Mouse (Mus musculus): ENCODE measurements at regions not wholly inside any gene's neighbourhood (a gene's known extent, or its start where the extent isn't known, plus 50 kb on each side); places are given as distances from the start of the nearest gene placed in this dataset.

DNA sequence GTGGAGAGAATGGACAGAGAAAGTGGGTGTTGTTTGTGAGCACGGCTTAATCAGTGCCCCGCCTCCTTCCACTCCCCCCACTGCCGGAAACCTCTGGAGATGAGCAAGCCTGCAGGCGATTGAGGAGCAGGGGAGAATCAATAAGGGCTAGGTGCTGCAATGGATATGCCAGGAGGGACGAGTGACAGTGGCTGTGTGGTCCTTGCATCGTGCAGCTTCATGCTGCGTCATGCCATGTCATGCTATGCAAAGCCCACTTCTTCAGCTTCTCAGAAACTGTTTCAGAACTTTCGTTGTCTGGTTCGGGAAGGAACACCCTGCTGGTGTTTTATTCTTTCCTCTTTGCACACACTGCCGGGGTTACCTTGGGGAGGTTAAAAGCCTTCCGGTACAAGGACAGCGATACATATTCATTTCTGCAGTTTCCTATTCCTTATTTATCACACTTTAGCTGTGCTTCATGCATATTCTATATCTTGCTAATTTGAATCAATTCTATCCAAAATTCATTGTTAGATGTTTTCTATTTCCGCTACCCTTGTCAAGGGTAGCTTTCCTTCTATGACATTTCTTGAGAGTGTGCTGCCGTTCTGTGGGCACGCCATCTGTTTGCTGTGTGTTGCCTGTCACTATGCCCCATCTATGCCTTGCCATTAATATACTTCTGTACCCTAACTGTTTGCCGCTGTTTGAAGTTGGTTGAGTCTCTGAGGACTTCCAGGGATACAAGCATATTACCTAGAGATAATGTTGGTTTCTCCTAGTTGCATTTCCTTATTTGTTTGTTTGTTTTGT lies 202.8 kb upstream of the Stt3b start:
- CTCF ChIA-PET = interaction anchor here in 1 of 4 experiments (0.6 kb wide), 1 partner anchor 192 kb away, joined by 3 read pairs; no protein-coding TSS in a partner anchor
- POLR2A ChIA-PET = interaction anchor here in 1 of 4 experiments (0.8 kb wide), 1 partner anchor 33 kb away, joined by 3 read pairs; no protein-coding TSS in a partner anchor

DNA sequence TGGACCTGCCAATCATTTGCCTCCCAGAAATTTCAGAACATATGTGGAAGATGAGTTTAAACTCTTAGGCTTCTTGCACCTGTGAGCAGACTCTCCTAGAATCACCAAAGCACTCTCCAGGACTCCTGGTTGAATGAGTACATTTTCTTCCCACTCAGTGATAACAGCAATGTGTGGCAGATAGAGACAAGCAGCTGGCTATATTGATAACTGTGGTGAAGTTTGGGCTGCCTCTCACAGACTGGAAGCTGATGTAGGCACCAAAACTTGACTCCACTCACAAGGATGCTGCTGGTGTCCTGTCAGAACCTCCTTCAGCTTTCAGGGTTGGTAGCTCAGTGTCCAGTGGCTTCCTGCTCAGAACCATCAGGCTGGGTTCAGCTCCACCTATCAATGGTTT lies 207.7 kb upstream of the Stt3b start:
- ChIA-PET POLR2A (no interaction called here), CTCF (interaction anchor here in 1 of 4 experiments (0.6 kb wide), 1 partner anchor 153 kb away, joined by 7 read pairs; no protein-coding TSS in a partner anchor)

DNA sequence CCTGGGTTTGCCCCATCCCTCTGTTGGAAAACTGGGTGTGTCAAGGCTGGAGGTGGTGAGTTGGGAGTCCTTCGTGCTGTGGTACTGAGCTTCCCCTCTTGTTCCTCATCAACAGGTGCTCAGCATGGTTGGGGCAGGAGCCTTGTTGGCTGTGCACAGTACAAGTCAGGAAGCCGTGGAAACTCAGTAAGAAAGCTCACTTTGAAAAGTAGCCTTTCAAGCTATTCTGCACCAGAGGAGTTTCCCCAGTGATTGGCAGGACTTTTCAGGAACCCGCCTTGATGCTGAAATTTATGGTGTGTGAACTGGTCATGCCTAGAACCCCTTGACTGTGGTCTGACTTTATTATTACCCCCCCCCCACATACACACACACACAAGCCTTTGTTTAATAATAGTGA lies 213.9 kb upstream of the Stt3b start:
- POLR2A ChIA-PET = interaction anchor here in 2 of 4 experiments (0.7 to 1.2 kb wide), 4 partner anchors 12 to 730 kb away, joined by 3 to 4 read pairs (median 3); no protein-coding TSS in a partner anchor

DNA sequence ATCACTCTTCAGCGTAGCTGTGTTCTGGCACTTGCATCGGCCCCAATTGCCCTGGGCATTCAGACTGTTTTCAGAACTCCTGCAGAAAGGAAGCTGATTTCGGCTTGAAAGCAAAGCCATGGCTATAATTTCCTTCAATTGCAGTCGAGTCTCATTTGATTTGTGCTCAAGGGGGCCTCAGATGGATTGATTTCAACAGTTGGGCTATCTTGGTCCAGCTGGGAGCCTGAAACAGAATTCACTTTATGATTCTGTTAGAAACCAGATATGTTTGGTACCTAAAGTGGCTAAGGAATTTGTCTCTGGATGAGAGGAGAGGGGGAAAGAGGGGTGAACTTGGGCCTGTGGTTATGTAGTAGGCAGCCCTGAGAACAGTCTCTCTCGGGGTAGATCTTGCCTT lies 214.4 kb upstream of the Stt3b start:
- CTCF ChIA-PET = interaction anchor here in 2 of 4 experiments (0.5 to 0.6 kb wide), 2 partner anchors 197 to 332 kb away, joined by 3 read pairs; no protein-coding TSS in a partner anchor
- POLR2A ChIA-PET = interaction anchor here in 2 of 4 experiments (0.7 to 1.2 kb wide), 3 partner anchors 11 to 731 kb away, joined by 3 to 4 read pairs (median 3); no protein-coding TSS in a partner anchor

More for the DNA sequence above, 213.9 kb upstream of the Stt3b start:
- CTCF ChIA-PET = interaction anchor here in 1 of 4 experiments (0.6 kb wide), 1 partner anchor 197 kb away, joined by 3 read pairs; no protein-coding TSS in a partner anchor

DNA sequence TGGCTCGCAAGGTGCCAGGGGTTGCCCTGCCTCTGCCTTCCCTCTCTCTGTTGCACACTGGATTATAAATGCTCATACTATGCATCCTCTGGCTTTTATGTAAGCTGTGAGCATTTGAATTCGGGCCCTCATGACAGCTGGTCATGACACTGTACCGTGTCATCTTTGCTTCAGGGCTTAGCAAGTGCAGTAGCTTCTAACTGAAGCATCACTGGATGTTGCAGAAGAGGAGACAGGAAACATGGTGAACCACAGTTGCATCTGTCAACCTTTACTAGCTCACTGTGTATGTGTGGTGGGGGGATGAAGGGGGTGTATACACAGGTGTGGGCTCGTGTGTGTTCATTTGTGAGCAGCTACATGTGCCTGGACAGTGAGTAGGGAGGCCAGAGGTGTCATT lies 216.1 kb upstream of the Stt3b start:
- CTCF ChIA-PET = no interaction called here
- POLR2A ChIA-PET = no interaction called here

DNA sequence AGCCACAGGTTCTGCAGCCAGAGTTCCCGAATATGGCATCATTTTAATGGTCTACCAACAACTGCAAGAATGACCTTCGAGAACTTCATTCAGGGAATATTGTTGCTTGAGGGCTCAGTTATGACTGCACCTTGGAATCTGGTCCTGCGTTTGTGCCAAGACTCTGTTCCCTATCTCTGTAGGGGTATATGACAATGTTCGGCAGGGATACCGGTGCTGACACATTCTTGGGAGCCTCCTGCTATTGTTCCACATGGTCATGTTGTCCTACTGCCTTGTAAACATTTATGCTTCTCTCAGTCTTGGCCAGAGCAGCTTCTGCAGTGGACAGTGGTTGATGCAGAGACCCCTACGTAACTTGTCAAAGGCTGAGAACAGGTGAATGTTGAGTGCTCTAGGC lies 216.8 kb upstream of the Stt3b start:
- CTCF ChIA-PET = no interaction called here
- POLR2A ChIA-PET = interaction anchor here in 1 of 4 experiments (1.2 kb wide), 1 partner anchor 19 kb away, joined by 3 read pairs; no protein-coding TSS in a partner anchor

DNA sequence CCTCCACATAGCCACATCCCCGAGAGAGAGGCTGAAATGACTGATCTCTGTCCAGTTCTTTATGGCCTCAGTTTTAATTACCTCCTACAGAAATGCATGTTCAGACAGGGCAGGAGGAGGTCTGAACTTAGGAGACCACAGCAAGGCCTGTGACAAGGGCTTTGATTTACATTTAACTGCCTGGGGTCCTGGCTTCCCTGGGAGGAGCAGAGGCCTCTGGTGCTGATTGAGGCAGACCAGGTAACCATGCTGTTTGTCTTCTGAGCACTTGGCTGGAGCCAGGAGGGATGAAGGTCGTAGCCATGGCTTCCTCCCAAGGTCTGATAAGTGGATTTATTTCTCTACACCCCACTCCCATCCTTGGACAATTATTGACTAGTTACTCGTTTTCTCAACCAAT lies 224.0 kb upstream of the Stt3b start:
- POLR2A ChIA-PET = no interaction called here

DNA sequence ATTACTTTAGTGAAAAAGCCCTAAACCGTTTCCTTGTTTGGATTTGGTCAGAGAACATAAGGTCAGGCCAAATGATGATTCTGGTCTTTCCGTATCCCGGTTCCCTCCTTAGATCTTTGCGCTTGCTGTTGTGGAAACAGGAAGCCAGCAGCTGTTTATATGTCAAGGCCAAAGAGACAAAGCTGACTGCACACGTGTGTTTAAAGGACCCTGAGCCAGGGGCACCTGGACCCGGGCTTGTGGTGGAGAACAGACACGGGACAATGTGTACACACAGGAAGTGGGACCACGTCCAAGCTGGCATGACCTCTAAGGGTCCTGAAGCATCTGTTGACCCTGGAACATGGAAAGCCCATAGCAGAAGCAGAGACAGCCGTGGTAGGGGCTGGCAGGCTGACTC lies 233.4 kb upstream of the Stt3b start:
- CTCF ChIA-PET = no interaction called here
- POLR2A ChIA-PET = no interaction called here

More for the DNA sequence above, 224.0 kb upstream of the Stt3b start:
- CTCF ChIA-PET = interaction anchor here in 2 of 4 experiments (0.6 kb wide), 2 partner anchors 50 to 241 kb away, joined by 3 to 12 read pairs; no protein-coding TSS in a partner anchor

DNA sequence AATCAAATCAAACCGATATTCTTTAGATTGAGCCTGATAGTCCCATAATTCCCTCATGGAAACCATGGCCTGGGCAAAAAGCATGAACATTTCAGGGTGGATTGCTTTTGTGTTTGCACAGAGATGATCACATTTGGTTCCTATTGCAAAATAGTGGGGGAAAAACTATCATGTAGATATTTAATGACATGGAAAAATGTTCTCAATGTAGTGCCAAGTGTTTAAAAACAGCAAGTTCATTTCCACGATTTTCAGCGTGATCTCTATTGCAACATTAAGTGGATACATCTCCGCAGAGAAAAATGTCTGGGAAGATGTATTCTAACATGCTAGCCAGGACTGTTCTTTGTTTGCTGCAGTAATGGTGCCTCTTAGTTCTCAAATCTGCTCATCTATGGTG lies 235.0 kb upstream of the Stt3b start:
- POLR2A ChIA-PET = interaction anchor here in 2 of 4 experiments (1.0 to 1.4 kb wide), 2 partner anchors 9 to 13 kb away, joined by 3 to 9 read pairs; no protein-coding TSS in a partner anchor
- CTCF ChIA-PET = interaction anchor here in 1 of 4 experiments (1.0 to 1.8 kb wide), 2 partner anchors 13 to 32 kb away, joined by 3 to 5 read pairs; no protein-coding TSS in a partner anchor

DNA sequence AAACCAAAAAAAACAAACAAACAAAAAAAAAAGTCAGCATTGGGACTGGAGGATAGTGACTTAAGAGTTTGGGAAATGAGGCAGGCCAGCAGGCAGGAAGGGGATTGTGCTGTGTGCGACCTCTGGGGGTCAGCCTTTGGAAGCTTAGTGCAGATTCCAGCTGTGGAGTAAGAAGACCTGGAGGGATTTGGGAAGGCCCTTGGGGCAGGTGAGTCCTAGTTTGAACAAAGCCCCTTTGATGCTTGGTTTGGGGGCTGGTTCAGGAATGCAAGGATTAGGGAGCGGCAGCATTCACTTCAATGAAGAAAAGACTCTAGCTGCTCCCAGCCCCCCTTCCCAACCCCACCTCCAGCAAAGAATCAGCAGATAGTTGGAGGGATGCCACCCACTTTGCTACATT lies 235.6 kb upstream of the Stt3b start:
- POLR2A ChIA-PET = interaction anchor here in 3 of 4 experiments (0.6 to 3.5 kb wide), 10 partner anchors 9 to 235 kb away, joined by 3 to 21 read pairs (median 3); no protein-coding TSS in a partner anchor
- CTCF ChIA-PET = interaction anchor here (0.6 to 1.8 kb wide), 7 partner anchors 12 to 836 kb away, joined by 3 to 5 read pairs (median 3); no protein-coding TSS in a partner anchor

DNA sequence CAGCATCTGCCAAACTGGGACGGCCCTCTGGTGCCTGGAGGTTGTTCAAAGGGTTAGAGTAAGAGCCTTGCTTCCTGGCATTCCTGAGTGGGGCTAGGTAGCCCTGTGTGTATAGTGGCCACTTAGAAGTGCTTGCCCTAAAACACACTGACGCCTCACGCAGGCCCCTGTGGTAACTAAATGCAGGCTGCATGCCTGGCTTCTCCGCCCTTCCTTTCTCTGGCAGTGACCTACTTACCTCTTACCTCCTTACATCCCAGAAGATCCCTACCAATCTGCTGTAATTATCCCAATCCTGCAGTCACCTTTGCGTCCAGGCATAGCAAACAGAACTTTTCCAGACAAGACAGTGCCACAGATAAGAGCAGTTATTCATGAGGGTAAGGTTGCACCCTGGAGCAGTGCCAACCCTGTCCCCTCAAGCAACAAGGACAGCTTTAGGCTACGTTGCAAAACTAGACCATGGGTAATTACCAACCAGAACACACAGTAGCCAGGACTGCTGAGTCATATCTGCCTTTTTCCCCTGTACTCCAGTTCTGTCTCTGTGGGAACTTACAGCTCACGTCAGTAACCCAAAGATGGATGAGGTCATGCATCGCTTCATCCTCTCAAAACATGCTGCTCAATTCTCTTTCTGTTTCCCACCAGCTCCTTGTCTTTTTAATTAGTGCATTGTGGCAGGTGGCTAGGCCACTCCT lies 237.6 kb upstream of the Stt3b start:
- POLR2A ChIA-PET = interaction anchor here in 2 of 4 experiments (0.8 to 3.5 kb wide), 8 partner anchors 10 to 22 kb away, joined by 3 to 21 read pairs (median 4); no protein-coding TSS in a partner anchor
- CTCF ChIA-PET = interaction anchor here in 3 of 4 experiments (0.5 to 1.1 kb wide), 3 partner anchors 30 to 459 kb away, joined by 3 to 4 read pairs (median 3); no protein-coding TSS in a partner anchor

DNA sequence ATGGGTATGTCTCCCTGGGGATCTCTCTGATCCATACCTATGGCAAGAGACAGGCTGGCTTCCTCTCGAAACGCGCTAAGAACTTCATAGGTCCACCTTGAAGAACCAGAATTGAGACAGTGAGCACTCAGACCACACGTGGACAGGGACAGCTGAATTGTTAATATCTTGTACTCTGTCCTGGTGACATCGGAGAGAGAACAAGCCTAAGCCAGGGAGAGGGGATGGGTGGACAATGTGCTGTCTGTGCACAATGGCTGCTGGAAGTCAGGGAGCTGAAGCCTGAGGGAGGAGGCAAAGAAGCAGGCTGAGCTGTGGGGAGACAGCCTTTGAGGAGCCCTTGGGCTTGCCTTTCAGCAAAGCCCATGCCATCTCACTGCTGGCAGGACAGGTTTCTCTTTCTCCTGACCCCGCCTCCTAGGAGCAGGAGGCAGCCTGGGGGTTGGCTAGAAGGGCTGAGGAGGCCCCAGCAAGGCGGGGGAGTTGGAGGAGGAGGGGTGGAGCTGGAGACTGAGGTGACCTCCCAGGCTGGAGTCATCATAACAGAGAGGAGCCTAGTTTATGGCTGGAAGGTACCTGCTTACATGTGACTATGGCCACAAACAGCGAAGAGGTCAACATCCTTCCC lies 238.6 kb upstream of the Stt3b start:
- ChIA-PET CTCF (interaction anchor here in 1 of 4 experiments (1.1 kb wide), 1 partner anchor 29 kb away, joined by 4 read pairs; no protein-coding TSS in a partner anchor), POLR2A (interaction anchor here in 2 of 4 experiments (0.8 to 3.5 kb wide), 7 partner anchors 9 to 21 kb away, joined by 3 to 21 read pairs (median 3); no protein-coding TSS in a partner anchor)

DNA sequence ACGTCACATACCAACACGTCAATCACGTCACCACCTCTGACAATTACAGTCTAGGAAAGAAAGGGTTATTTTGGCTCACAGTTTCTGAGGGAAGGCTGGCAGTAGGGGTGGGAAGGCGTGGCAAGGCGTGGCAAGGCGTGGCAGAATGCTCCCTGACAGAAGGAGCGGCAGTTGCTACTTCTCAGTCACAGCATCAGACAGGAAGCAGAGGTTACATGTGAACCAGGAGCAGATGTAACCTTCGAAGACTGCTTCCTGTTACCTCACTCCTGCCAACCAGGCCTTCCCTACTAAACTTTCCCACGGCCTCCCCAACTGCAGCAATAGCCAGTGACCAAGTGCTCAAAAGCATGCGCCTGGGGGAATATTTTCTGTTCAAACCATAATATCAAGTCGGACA lies 240.9 kb upstream of the Stt3b start:
- ChIA-PET POLR2A (no interaction called here), CTCF (no interaction called here)

DNA sequence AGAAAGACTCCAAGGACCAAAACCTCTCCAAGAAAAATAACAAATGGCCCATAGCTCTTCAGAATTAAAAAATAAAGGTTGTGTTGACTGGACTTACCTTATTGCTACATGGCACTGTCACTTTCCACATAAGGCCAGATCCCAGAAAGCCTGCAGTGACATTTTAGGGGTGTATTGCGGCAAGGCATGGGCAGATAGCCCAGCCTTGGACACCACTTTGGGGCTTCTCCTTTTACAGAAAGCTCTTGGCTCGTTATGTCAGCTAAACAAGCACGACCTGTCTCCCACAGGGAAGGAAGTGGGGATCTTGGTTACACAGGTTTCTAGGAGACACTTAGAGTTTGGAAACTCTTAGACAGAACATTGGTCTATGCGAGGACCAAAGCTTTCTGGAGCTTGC lies 241.3 kb upstream of the Stt3b start:
- POLR2A ChIA-PET = no interaction called here
- CTCF ChIA-PET = no interaction called here

DNA sequence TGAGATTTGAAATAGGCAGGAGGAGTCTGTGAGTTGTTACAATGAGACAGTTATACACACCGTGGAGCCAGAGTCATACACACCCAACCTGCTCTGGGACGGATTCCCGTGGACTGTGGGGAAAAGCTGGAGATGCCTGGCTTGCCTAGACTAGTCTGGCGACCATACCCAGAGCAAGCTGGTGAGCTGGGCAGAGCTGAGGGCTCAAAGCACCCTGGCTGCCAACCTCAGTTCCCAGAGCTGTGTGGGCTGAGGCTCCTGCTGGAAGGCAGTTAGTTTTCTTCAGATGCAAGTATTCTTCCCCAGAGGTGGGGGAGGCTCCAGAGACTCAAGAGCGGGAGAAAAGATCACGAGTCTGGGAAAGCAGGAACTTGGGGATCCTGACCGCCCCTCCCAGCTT lies 247.9 kb upstream of the Stt3b start:
- ChIA-PET CTCF (interaction anchor here in 2 of 4 experiments (0.9 to 1.0 kb wide), 2 partner anchors 12 to 36 kb away, joined by 3 to 5 read pairs; no protein-coding TSS in a partner anchor), POLR2A (interaction anchor here in 2 of 4 experiments (0.6 to 3.1 kb wide), 9 partner anchors 9 to 1823 kb away, joined by 3 to 9 read pairs (median 4); partner anchors contain the start of gene Stt3b (in 1 of the 2))

DNA sequence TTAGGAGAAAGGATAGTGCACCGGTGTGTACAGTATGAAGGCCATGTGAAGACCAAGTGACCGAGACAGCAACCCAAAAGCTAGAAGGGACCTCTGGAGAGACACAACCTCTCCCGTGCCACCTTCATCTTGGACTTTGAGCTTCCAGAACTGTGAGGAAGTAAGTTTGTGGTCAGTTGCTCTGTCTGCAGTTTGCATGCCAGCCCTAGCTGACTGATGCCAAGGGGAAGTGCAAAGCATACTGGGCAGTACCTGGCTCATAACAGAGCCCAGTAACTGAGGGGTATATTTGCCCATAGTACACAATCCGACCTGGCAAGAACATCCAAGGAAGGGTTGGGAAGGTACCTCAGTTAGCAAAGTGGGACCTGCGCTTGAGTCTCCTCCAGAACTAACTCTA lies 249.3 kb upstream of the Stt3b start:
- POLR2A ChIA-PET = interaction anchor here in 1 of 4 experiments (0.7 to 3.1 kb wide), 2 partner anchors 11 to 14 kb away, joined by 3 to 9 read pairs; no protein-coding TSS in a partner anchor

DNA sequence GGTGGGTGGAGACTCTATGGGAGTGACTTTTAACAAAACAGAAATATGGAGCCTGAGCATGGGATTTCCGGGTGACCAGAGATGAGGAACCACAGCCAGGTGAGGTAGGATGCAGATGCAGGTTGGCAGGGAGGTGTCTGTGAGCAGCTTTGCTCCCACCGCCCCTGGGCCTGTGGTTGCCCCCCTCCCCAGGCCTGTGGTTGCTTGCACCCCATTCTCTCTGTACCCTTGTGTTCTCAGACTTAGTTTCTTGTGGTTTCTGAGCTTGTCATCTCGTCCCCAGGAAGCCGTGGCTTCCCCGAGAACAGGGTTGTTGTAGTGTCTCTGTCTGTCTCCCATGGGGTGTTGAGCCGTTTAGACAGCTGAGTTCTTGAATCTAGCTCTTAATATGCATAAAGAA lies 251.0 kb upstream of the Stt3b start:
- ChIA-PET POLR2A (interaction anchor here in 1 of 4 experiments (1.2 kb wide), 1 partner anchor 14 kb away, joined by 5 read pairs; no protein-coding TSS in a partner anchor), CTCF (interaction anchor here in 1 of 4 experiments (0.6 kb wide), 1 partner anchor 975 kb away, joined by 5 read pairs; no protein-coding TSS in a partner anchor)

More for the DNA sequence above, 249.3 kb upstream of the Stt3b start:
- CTCF ChIA-PET = interaction anchor here in 1 of 4 experiments (0.6 kb wide), 1 partner anchor 66 kb away, joined by 3 read pairs; no protein-coding TSS in a partner anchor

DNA sequence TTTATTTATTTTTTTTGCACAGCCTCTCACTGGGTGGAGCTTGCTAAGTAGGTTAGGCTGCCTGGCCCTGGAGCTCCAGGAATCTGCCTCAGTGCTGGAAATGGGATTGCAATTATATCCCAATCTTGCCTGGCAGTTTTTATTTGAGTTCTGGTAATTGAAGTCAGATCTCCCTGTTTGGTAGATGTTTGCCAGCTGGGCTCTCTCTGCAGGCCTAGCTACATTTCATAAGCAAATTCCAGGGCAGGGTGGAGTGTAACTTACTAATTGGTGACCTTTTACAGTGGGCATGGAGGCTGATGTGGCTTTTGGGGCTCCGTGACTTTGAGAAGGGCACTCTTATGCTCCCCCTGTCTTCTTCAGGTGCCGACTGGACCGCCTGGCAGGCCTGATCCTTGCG lies 252.6 kb upstream of the Stt3b start:
- ChIA-PET POLR2A (interaction anchor here (0.6 to 1.9 kb wide), 6 partner anchors 15 to 530 kb away, joined by 3 to 8 read pairs (median 4); partner anchors contain the start of gene Stt3b (in 1 of the 4)), CTCF (interaction anchor here in 1 of 4 experiments (1.4 kb wide), 1 partner anchor 17 kb away, joined by 3 read pairs; no protein-coding TSS in a partner anchor)

All from embryonic stem cell, embryonic (primary cell).